Mouse (Mus musculus) lung, embryonic 14.5 days (tissue): ENCODE results near the gene Bmp7. TPM values are rescaled to one million over a fixed set of nuclear protein-coding genes. Genes with fewer than 3 reads are reported as not detected.
A peak's percentile ranks its signal among the peaks of the same experiment; 100 is the strongest.

Experiments
- ATAC-seq: fragments of 200-750 bp; cut with Nextera tagmentation; 2 replicates; pipeline ENCODE4 v1.8.0; 2017; ENCODE audit warnings: mild to moderate bottlenecking, moderate TSS enrichment, moderate library complexity; ENCODE audit not compliant: insufficient read depth
- DNase-seq: peaks from one replicate; pipeline ENCODE4 v3.0.0-alpha.2; 2015
- H3K27ac ChIP-seq: fragments of 300-500 bp; sonication (generic); 2 replicates; pipeline ENCODE4 v1.5.1; 2014; ENCODE audit warnings: low read depth, mild to moderate bottlenecking, moderate library complexity
- H3K27me3 ChIP-seq: fragments of 300-500 bp; sonication (generic); 2 replicates; pipeline ENCODE4 v1.6.1; 2014; ENCODE audit warnings: low read length, control low read depth; ENCODE audit not compliant: insufficient read depth
- H3K36me3 ChIP-seq: fragments of 300-500 bp; sonication (generic); 2 replicates; pipeline ENCODE4 v1.6.1; 2014; ENCODE audit warnings: control low read depth; ENCODE audit not compliant: insufficient read depth
- H3K4me1 ChIP-seq: fragments of 300-500 bp; sonication (generic); 2 replicates; pipeline ENCODE4 v1.6.1; 2014; ENCODE audit warnings: antibody characterized with exemption, control low read depth; ENCODE audit not compliant: insufficient read depth
- H3K4me2 ChIP-seq: fragments of 300-500 bp; sonication (generic); 2 replicates; pipeline ENCODE4 v1.6.1; 2014; ENCODE audit warnings: mild to moderate bottlenecking
- H3K4me3 ChIP-seq: fragments of 300-500 bp; sonication (generic); 2 replicates; pipeline ENCODE4 v1.5.1; 2014; ENCODE audit warnings: low read depth, low read length
- H3K9ac ChIP-seq: fragments of 300-500 bp; sonication (generic); 2 replicates; pipeline ENCODE4 v1.6.1; 2014
- H3K9me3 ChIP-seq: fragments of 300-500 bp; sonication (generic); 2 replicates; pipeline ENCODE4 v1.6.1; 2016; ENCODE audit warnings: low read depth, low read length, control low read depth
- CTCF ChIP-seq: IDR thresholded peaks from 2 replicates; pipeline ENCODE4 v1.5.1; 2016; ENCODE audit warnings: antibody characterized with exemption, low read depth
- WGBS: fragments of 180-500 bp; shearing (Covaris S2); extraction: QIAGEN DNeasy Blood & Tissue Kit; methylation state at CpG from one replicate; pipeline ENCODE4 v1.1.7; 2014; 5-methylcytosine and 5-hydroxymethylcytosine counted together
- microRNA-seq: library from miRNA; unstranded; fragments of <30 nt; microRNA quantifications from one replicate; pipeline ENCODE4, GENCODE M21; 2016; ENCODE audit warnings: borderline number of aligned reads
- polyA plus RNA-seq: library from polyadenylated mRNA; unstranded; fragments of >200 nt; fragmentation: Nextera tagmentation; extraction: Ambion mirVana; gene quantifications from 2 replicates; pipeline ENCODE4 v1.2.1, GENCODE M21; 2014

Gene Bmp7
- polyA plus RNA-seq, 1 experiment from 2014 or later = 10.7 TPM

- no peak overlapping the region for H3K9ac ChIP-seq
- no peaks in the 10 kb centered on the region for H3K9me3 ChIP-seq
- no peak overlapping the region for H3K4me3 ChIP-seq
- TF ChIP-seq CTCF = peak; percentile 69
- peaks cover 11% of the 10 kb centered on the region; the same call in 1 of the 2 replicates for H3K27me3 ChIP-seq
- H3K4me1 ChIP-seq = no peaks in the 10 kb centered on the region
- H3K27ac ChIP-seq = no peak overlapping the region
- peak; percentile 77 for DNase-seq
- WGBS = 47% methylated on average over 7 of the region's 7 CpGs
- no peaks in the 10 kb centered on the region for H3K36me3 ChIP-seq
- no peak for ATAC-seq
- no peak overlapping the region for H3K4me2 ChIP-seq
Observed at GRCm38 (mm10) chr2:172827564-172827963, 112.6 kb downstream of the Bmp7 start.

DNA sequence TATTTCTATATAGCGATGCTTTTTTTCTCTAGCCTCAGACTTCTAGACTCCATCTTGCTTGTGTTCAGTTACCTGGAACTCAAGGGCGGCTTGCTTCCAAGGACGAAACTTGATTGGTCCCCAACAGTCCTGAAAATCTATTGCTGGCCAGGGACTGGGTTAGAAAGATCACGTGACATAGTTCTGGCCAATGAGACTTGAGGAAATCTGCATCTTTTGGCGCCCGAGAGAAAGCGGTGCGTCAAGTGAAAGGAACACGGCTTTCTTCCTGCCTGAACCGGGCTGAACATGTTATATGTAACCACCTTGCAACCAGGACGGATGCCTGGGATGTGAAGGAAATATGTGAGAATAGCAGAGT, 114.4 kb downstream of the Bmp7 start:
- Histone ChIP-seq H3K27ac (no peak overlapping the region), H3K4me1 (no peaks in the 10 kb centered on the region), H3K27me3 (peaks cover 11% of the 10 kb centered on the region; the same call in 1 of the 2 replicates), H3K4me2 (no peak overlapping the region), H3K9ac (no peak overlapping the region), H3K4me3 (no peak overlapping the region), H3K36me3 (no peaks in the 10 kb centered on the region), H3K9me3 (no peaks in the 10 kb centered on the region)
- DNase-seq (no peak), ATAC-seq (no peak)
- 81% methylated on average over 11 of the region's 11 CpGs for WGBS
- TF ChIP-seq CTCF = no peak

GRCm38 (mm10) chr2:172824906-172825784, 115.0 kb downstream of the Bmp7 start:
- Histone ChIP-seq H3K27me3 (peaks cover 11% of the 10 kb centered on the region; the same call in 1 of the 2 replicates), H3K4me3 (peak overlapping the region; percentile 22; the same call in 1 of the 2 replicates), H3K9me3 (no peaks in the 10 kb centered on the region), H3K4me1 (no peaks in the 10 kb centered on the region), H3K36me3 (no peaks in the 10 kb centered on the region), H3K9ac (no peak overlapping the region), H3K27ac (no peak overlapping the region), H3K4me2 (peak overlapping the region; percentile 55)
- peak; percentile 77 for ATAC-seq
- peak; percentile 92 for TF ChIP-seq CTCF
- peak; percentile 86 for DNase-seq
- WGBS = 15% methylated on average over 43 of the region's 43 CpGs

DNA sequence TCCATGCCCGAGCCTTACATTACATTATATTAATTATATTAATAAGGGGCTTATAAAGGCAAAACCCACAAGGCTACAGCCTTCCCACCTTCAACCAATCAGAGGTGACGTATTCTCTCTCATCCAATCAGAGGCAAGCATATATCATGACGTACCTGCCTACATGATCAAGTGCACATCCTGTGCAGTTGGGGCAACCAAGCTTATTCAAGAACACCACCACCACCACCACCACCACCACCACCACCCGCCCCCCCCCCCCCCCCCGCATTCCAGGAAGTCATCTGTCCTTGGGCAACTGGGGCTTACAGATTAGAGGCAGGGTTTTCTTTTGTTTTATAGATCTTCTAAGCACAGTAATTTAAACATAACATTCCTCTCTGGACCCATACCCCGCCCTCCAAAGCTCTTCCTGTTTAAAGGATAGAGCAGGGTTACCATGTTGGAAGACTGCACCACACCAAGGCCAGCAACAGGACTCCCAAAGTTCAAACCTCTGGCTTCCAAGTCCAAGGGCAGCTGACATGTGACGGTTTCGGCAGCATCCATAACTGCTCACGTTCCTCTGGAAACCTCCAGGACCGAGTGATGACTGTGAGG, 121.4 kb downstream of the Bmp7 start:
- no peak for TF ChIP-seq CTCF
- ATAC-seq = no peak; the same call in 1 of the 2 replicates
- no peaks in the 10 kb centered on the region for H3K4me1 ChIP-seq
- H3K9me3 ChIP-seq = no peaks in the 10 kb centered on the region
- H3K4me2 ChIP-seq = no peak overlapping the region
- H3K4me3 ChIP-seq = no peak overlapping the region
- H3K27me3 ChIP-seq = peaks cover 2% of the 10 kb centered on the region; the same call in 1 of the 2 replicates
- no peak overlapping the region for H3K9ac ChIP-seq
- H3K36me3 ChIP-seq = no peaks in the 10 kb centered on the region
- DNase-seq = no peak
- no peak overlapping the region for H3K27ac ChIP-seq
- WGBS = 74% methylated on average over 10 of the region's 10 CpGs

Small RNA genes within 50 kb of the gene (microRNA-seq; reads per million reads assigned to microRNA genes)
- gene Gm22773 = not detected

Other genes starting within 250 kb of the Bmp7 start
- gene Spo11, start 37.4 kb upstream of the Bmp7 start, polyA plus RNA-seq = 0.13 and 0.15 TPM in 2 replicates
- 137 and 142 TPM in 2 replicates for gene Rae1, start 59.8 kb upstream of the Bmp7 start, polyA plus RNA-seq
- 45.6 and 45.8 TPM in 2 replicates for gene Rbm38, start 80.2 kb upstream of the Bmp7 start, polyA plus RNA-seq
- gene Ctcfl, start 179.2 kb upstream of the Bmp7 start, polyA plus RNA-seq = 0.05 and 0.07 TPM in 2 replicates
- gene Pck1, start 212.7 kb upstream of the Bmp7 start, polyA plus RNA-seq = not detected in 2 replicates